Mouse (Mus musculus) right cerebral cortex, adult 2 months (tissue): ENCODE measurements around the gene Fam102b.

Source experiments
- DNase-seq, 2 experiments: peaks; one replicate each; pipeline ENCODE4 v3.0.0; 2021 to 2022; ENCODE audit warnings: low spot score in 2 of 2

Gene Fam102b

GRCm38 (mm10) chr3:109027515-109027987, at the start of gene Fam102b:
Fam102b (minus strand) TSS chr3:109027607.
- DNase-seq, result peak; percentile 78 to 83

DNA sequence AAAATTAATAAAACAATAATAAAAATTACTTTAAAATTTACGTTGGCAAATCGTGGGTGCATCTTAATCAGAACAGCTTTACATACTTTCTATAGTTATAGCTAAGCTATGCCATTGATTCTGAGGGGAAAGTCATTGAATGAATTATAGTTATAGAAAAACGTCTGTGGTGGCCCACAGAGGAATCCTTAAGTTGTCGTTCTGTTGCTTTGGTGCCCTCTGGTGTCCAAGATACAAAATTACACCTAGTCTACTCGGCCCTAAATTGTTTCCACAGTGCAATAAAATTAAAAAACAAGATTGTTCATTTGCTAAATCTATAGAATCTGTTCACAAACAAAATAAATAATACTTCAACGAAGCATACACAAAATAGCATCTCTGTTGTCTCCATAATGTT, 35.6 kb upstream of the Fam102b start:
- DNase-seq, result peak; percentile 22 to 49

- no peak for DNase-seq
These were observed 35.0 kb upstream of the Fam102b start for GRCm38 (mm10) chr3:109062391-109062790.

DNA sequence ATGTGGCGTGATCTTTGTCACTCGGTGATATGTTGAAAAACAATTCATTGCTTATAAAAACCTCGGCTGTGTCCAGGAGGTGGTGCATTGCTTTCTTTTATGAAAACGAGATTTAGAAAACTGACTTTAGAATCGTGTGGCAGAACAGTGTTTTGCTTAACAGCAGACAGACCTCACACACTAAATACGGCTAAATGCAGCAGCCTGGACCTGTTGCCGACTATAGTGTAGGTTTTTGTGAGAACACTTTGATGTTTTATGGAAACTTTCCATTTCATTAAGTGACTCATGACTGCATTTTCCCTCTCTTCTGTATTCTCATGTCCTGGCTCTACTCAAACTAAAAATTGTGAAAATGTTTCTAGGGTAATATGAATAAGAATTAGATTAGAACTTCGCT, 32.5 kb upstream of the Fam102b start:
- DNase-seq, result peak; percentile 6 to 40

DNA sequence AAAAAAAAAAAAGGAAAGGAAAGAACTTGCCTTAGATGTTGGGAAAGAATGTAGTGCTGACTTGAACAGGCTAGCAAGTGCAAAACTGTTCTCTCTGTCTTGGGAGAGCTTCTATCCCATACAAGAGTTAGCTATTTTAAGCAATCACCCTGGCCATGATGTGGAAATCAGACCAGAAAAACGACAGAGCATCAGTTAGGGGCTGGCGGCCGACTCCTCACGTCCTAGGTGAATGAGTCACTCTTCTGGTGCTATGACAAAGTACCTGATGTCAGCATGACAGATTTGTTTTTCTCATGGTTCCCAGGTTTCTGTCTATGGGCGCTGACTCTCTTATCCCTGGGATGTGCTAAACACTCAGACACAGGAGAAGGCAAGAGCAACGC, 24.5 kb upstream of the Fam102b start:
- no peak for DNase-seq

- no peak for DNase-seq
These were observed 23.9 kb upstream of the Fam102b start for GRCm38 (mm10) chr3:109051056-109051945.

DNA sequence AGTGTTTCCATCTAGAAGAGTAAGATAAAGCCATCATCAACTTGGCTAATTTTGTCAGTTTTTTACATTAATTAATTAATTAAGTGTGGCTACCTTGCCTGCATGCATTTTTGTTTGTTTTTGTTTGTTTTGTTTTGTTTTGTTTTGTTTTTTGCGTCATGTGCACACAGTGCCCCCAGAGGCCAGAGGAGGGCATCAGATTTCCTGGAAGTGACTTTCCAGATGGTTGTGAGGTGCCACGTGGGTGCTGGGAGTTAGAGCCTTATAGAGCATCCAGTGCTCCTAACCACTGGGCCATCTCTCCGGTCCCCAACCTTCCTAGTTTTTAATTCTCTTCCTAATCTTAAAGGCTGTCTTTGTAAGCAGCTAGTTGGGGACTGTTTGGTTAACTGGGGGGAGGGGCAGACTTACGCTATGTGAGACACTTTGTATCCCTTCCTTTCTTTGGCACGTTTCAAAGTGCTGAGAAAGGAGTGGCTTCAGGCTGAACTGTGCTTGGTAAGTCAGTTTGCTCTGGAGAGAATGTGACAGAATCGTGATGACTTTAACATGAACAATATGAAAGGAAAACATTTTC, 20.4 kb upstream of the Fam102b start:
- DNase-seq, result no peak

- no peak for DNase-seq
These were observed 19.0 kb upstream of the Fam102b start for GRCm38 (mm10) chr3:109046428-109046827.

- DNase-seq, result no peak
These were observed 16.0 kb upstream of the Fam102b start for GRCm38 (mm10) chr3:109043395-109043794.

- no peak for DNase-seq
These were observed 13.5 kb upstream of the Fam102b start for GRCm38 (mm10) chr3:109040908-109041307.

- DNase-seq, result no peak
These were observed 7.0 kb upstream of the Fam102b start for GRCm38 (mm10) chr3:109034411-109034810.

GRCm38 (mm10) chr3:109032306-109032705, 4.9 kb upstream of the Fam102b start:
- DNase-seq, result no peak

- no peak for DNase-seq
These were observed 4.2 kb upstream of the Fam102b start for GRCm38 (mm10) chr3:109031626-109032025.

GRCm38 (mm10) chr3:109030817-109031216, 3.4 kb upstream of the Fam102b start:
- no peak for DNase-seq

GRCm38 (mm10) chr3:109029661-109030060, 2.3 kb upstream of the Fam102b start:
- DNase-seq, result no peak

DNA sequence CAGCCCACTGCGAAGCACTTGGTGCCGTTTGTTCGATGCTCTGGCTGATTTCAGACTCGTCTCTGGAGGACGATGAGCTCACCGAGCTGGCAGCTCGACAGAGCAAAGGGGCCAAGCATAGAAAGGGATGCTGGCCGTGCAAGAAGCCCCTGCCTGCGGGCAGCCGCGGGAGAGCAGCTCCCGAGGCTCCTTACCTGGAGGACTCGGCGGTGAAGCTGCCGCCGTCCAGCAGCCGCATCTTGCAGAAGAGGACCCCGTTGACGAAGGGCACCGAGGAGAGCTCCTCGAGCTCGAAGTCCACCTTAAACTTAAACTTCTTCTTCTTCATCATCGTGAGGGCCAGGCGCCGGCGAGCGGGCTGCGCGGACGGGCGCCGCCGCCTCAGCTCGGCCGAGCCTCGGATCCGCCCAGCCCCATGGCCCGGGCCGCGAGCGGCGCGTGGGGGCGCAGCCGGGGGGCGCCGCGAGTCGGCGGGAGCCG, 376 bp downstream of the Fam102b start:
- peak; percentile 12 to 40 for DNase-seq

GRCm38 (mm10) chr3:109026462-109026990, 881 bp downstream of the Fam102b start:
- peak in 1 of 2 experiments; percentile 27 for DNase-seq

GRCm38 (mm10) chr3:109025579-109025978, 1.8 kb downstream of the Fam102b start:
- peak; percentile 74 to 76 for DNase-seq

DNA sequence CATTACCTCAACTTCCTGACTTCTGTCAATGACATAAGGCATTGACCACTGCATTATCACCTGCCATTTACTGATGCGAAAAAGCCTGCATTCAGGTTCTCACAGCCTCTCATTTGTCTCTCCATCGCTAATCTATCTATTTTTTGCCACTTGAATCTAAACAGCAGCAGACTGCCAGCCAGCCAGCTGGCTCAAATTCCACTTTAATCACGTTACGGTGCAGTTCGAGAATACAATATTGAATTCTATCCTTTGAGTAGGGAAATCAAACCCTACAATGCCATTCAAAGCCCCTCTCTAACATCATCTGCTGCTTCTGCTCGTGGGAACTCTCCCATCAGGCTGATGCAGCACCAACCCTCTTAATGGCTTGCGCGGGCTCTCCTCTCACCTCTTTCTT, 4.3 kb downstream of the Fam102b start:
- DNase-seq, result no peak

- DNase-seq, result no peak
These were observed 5.5 kb downstream of the Fam102b start for GRCm38 (mm10) chr3:109021720-109022516.

DNA sequence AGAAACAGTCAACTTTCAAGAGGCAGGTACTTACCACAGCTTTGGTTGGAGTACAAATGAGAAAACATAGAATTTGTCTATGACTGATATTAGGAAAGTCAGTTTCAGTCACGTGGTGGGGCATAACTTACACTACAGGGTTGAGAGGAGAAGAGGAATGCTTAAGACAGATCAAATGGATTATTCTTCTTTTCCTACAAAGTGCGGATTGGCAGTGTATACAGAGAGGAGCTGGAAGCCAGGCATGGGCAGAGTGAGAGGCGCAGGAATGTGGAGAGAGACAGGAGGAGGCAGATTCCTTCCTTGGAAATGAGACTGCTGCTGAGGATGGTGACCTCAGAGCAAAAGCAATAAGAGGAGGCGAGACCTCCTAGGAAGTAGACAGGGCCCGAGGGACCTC, 9.1 kb downstream of the Fam102b start:
- no peak for DNase-seq

DNA sequence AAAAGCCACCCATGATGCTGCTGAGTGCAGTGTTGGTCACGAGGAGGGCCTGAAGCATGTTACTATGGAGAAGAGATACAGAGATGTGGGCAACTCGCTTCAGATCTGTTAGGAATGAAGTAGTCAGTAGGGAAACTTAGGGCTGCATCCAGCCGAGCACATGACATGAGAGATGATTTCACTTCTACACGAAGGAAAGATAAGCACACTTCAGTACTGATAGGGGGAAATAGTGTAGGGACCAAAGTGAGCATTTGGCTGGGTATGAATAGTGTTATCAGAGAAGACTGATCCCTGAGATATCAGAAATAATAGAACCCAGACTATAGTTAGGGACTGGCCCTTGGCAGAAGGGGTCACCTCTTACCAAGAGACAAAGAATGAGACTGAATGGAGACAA, 14.8 kb downstream of the Fam102b start:
- DNase-seq, result no peak
